Mouse (Mus musculus) testis, adult 2 months (tissue): ENCODE data around the gene Fbxl20. TPM values are rescaled to one million over a fixed set of nuclear protein-coding genes. Genes with fewer than 3 reads are reported as not detected.

Source experiments
- H3K27ac ChIP-seq: fragments of 200-500 bp; 2 replicates; pipeline ENCODE4 v1.5.1; 2012; ENCODE audit warnings: low read depth, low read length; ENCODE audit not compliant: control insufficient read depth, insufficient read depth
- H3K27me3 ChIP-seq: fragments of 200-500 bp; 2 replicates; pipeline ENCODE4 v1.6.1; 2012; ENCODE audit warnings: mild to moderate bottlenecking, low read length, moderate library complexity; ENCODE audit not compliant: control insufficient read depth, insufficient read depth
- H3K36me3 ChIP-seq: fragments of 200-500 bp; 2 replicates; pipeline ENCODE4 v1.6.1; 2012; ENCODE audit warnings: mild to moderate bottlenecking, low read length; ENCODE audit not compliant: control insufficient read depth, insufficient read depth
- H3K4me1 ChIP-seq: fragments of 200-500 bp; 2 replicates; pipeline ENCODE4 v1.6.1; 2012; ENCODE audit warnings: low read length; ENCODE audit not compliant: control insufficient read depth, insufficient read depth
- H3K4me3 ChIP-seq: fragments of 200-500 bp; 2 replicates; pipeline ENCODE4 v1.5.1; 2012; ENCODE audit warnings: low read depth, mild to moderate bottlenecking, low read length, moderate library complexity, mixed read lengths; ENCODE audit not compliant: control insufficient read depth
- CTCF ChIP-seq: fragments of 200-500 bp; IDR thresholded peaks from 2 replicates; pipeline ENCODE4 v1.5.1; 2012; ENCODE audit warnings: low read depth, mild to moderate bottlenecking, inconsistent platforms, low read length, moderate library complexity; ENCODE audit not compliant: control insufficient read depth, insufficient read depth, insufficient replicate concordance
- POLR2A ChIP-seq: fragments of 200-500 bp; IDR thresholded peaks from 2 replicates; pipeline ENCODE4 v1.6.1; 2012; ENCODE audit warnings: low read depth, mild to moderate bottlenecking, inconsistent platforms, low read length, moderate library complexity; ENCODE audit not compliant: control insufficient read depth
- polyA plus RNA-seq: library from polyadenylated mRNA; depleted of rRNA; stranded (reverse); fragments of >200 nt; gene quantifications from 2 replicates; pipeline ENCODE4 v1.2.3, GENCODE M21; 2012; rRNA removed

The Fbxl20 gene
- polyA plus RNA-seq, 1 experiment, result 8.0 TPM

DNA sequence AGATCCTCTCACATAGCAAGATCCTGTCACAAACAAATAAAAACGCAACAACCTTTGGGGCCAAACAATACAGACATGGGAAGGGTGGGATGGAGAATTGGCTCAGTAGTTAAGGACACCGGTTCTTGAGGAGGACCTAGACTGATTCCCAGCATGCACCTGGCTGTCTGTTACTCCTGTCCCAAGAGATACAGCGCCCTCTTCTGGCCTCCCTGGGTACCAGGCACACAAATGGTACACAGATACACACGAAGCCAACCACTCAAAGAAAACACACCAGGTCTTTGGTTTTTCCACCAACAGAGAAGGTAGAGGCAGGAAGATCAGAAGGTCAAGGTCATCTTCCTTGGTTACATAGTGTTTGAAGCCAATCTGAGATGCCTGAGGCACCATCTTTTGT lies 104.6 kb downstream of the Fbxl20 start:
- no peaks in the 10 kb centered on the region for H3K36me3 ChIP-seq
- no peaks in the 10 kb centered on the region for H3K27me3 ChIP-seq
- peak; percentile 77; the same call in 1 of the 2 replicates for TF ChIP-seq CTCF
- TF ChIP-seq POLR2A, result no peak
- no peak overlapping the region for H3K27ac ChIP-seq
- H3K4me3 ChIP-seq, result no peak overlapping the region
- peaks cover 14% of the 10 kb centered on the region for H3K4me1 ChIP-seq

DNA sequence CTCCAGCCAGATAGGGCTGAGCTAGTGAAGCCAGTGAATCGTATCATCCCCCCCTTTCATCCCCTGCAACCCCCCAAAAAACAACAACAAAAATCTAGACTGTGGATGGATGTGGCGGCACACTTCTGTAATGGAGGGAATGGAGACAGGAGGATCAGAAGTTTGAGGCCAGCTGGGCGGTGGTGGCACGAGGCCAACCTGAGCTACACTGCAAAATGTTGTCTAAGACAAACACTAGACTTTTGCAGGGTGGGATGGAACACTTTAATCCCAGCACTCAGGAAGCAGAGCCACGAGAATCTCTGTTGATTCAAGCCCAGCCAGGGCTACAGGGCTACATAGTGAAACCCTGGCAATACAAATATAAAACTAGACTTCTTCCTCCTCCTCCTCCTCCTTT lies 106.1 kb downstream of the Fbxl20 start:
- Histone ChIP-seq H3K27me3 (no peaks in the 10 kb centered on the region), H3K36me3 (no peaks in the 10 kb centered on the region), H3K27ac (no peak overlapping the region), H3K4me1 (peaks cover 11% of the 10 kb centered on the region), H3K4me3 (no peak overlapping the region)
- no peak for TF ChIP-seq POLR2A
- TF ChIP-seq CTCF, result no peak

DNA sequence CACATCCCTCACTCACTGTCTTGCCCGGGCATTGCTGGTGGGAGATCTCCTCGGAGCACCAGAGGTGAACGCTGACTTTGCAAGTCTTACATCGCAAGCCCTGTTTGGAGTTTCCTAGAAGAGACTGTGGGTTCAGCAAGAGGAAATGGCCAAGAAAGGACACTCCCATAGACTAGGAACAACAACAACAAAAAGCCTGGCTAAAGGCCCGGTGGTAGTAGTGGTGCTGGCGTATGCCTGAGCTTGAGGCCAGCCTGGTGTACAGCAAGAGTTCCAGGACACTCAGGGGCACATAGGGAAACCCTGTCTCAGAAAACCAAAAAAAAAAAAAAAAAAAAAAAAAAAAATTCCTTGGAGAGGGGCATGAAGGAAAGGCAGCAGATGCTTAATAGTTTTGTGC lies 107.5 kb downstream of the Fbxl20 start:
- TF ChIP-seq POLR2A, result no peak
- TF ChIP-seq CTCF, result no peak

DNA sequence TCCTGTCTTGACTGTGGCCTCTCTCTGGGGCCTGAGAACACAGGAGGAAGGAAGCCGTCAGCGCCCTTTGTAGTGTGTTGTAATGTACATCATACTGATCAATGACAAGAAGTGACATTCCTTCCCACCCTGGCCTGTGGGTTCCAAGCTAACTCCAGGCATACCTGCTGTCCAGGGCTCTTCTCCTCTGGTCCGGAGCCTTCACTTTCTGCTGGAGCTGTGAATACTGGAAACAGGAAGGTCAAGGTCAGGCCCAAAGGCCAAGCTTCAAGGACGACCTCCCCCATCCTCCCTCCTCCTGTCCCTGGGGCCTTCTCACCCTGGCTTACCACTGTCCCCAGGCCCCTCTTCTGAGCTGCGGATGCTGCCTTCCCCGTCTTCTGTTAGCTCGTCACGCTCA lies 109.2 kb downstream of the Fbxl20 start:
- H3K4me1 ChIP-seq, result peaks cover 8% of the 10 kb centered on the region
- no peak overlapping the region for H3K27ac ChIP-seq
- TF ChIP-seq POLR2A, result no peak
- no peak for TF ChIP-seq CTCF

More for the DNA sequence above, 107.5 kb downstream of the Fbxl20 start:
- Histone ChIP-seq H3K36me3 (no peaks in the 10 kb centered on the region), H3K27ac (no peak overlapping the region), H3K4me3 (no peak overlapping the region), H3K4me1 (peaks cover 6% of the 10 kb centered on the region), H3K27me3 (no peaks in the 10 kb centered on the region)

DNA sequence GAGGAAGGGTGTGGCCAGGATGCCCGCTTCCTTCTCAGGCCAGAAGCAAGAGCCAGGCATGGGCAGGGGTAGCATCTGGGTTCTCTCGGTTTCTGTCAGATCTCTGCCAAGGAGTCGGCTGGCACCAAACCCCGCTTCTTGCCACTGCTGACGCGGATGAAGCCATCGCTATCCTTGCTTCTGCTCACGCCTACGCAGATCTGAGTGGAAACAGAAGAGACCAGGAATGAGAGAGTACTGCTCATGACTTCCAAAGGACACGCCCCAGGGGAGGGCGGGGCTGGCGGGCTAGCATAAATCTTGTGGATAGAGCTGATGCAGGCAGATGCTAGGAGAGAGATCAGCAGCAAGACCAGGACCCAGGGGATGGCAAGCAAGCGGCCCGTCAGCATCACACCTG lies 112.3 kb downstream of the Fbxl20 start:
- TF ChIP-seq POLR2A (no peak), CTCF (no peak)
- peaks cover 11% of the 10 kb centered on the region for H3K4me1 ChIP-seq
- no peaks in the 10 kb centered on the region for H3K27me3 ChIP-seq
- no peaks in the 10 kb centered on the region for H3K36me3 ChIP-seq
- H3K4me3 ChIP-seq, result no peak overlapping the region
- H3K27ac ChIP-seq, result no peak overlapping the region

More for the DNA sequence above, 109.2 kb downstream of the Fbxl20 start:
- Histone ChIP-seq H3K4me3 (no peak overlapping the region), H3K36me3 (no peaks in the 10 kb centered on the region), H3K27me3 (no peaks in the 10 kb centered on the region)

DNA sequence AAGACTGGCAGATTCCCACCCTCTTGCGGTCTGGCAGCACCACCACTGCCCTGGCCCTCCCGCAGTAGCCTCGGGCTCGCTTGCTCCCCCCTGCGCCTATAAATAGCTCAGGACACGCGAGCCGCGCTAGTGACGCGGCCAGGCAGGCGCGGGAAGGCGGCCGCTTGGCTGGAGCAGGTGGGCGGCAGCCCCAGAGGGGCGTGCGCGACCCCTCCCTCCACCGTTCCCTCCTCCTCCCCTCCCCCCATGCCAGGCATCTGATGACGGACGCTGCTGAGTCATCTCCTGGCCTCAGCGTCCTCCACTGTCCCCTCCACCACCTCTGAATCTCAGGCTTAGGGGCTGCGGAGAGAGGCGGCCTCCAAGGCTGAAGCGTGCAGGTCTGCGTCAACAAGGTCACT lies 114.2 kb downstream of the Fbxl20 start:
- Histone ChIP-seq H3K27ac (no peak overlapping the region), H3K4me1 (peaks cover 5% of the 10 kb centered on the region), H3K36me3 (no peaks in the 10 kb centered on the region), H3K27me3 (no peaks in the 10 kb centered on the region), H3K4me3 (peak overlapping the region; percentile 56)
- TF ChIP-seq CTCF, result no peak
- no peak for TF ChIP-seq POLR2A

DNA sequence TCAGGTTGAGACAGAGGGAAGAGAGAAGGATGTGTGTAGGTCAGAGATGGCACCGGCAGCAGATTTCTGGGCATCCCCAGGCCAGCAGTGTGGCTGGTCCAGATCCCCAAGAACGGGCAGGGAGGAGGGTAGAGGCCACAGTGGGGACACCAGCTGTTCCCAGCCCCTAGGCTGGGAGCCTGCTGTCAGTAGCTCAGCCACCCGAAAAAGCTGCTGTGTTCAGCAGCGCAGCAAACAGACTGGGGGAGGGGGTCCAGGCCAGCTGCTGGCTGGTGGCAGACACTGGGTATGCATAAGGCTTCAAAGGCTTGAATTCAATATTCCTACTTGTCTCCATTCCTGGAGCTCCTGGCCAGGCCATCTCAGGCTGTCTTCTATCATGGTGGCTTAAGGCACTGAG lies 115.4 kb downstream of the Fbxl20 start:
- TF ChIP-seq POLR2A (no peak), CTCF (no peak)
- peaks cover 5% of the 10 kb centered on the region for H3K4me1 ChIP-seq
- H3K4me3 ChIP-seq, result no peak overlapping the region
- no peaks in the 10 kb centered on the region for H3K36me3 ChIP-seq
- H3K27ac ChIP-seq, result no peak overlapping the region
- H3K27me3 ChIP-seq, result no peaks in the 10 kb centered on the region

DNA sequence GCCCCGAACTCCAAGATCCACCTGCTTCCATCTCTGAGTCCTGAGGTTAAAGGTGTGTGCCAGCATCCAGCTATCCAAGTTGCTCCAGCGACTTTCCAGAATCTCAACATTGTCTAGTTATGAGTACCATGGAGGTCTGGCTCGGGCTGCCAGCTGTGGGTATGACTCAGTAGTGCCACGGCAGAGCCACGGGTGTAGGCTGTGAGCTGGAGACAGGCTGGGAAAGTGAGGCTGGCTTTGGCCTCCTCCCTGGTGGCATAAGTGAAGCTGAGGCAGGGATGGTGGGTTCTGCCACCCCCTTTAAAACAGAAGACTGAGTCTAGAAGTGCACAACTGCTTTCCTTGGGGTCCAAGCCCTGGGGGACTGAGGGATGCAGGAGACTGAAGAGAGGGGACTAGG lies 116.1 kb downstream of the Fbxl20 start:
- Histone ChIP-seq H3K36me3 (no peaks in the 10 kb centered on the region), H3K27ac (no peak overlapping the region), H3K4me3 (no peak overlapping the region), H3K27me3 (no peaks in the 10 kb centered on the region), H3K4me1 (peaks cover 5% of the 10 kb centered on the region)
- TF ChIP-seq CTCF (no peak), POLR2A (no peak)

Other genes with a start within 250 kb of the Fbxl20 start
- 64.4 and 70.5 TPM in 2 replicates for gene Plxdc1, start 164.0 kb downstream of the Fbxl20 start, polyA plus RNA-seq
- gene Arl5c, start 154.2 kb downstream of the Fbxl20 start, polyA plus RNA-seq, result 0.20 and 0.44 TPM in 2 replicates
- 76.7 and 79.4 TPM in 2 replicates for gene Cacnb1, start 127.4 kb downstream of the Fbxl20 start, polyA plus RNA-seq
- gene Rpl19, start 123.7 kb downstream of the Fbxl20 start, polyA plus RNA-seq, result 236 and 267 TPM in 2 replicates
- 7.3 and 7.6 TPM in 2 replicates for gene Stac2, start 96.9 kb downstream of the Fbxl20 start, polyA plus RNA-seq
- 41.1 and 53.7 TPM in 2 replicates for gene Med1, start 42.9 kb upstream of the Fbxl20 start, polyA plus RNA-seq
- 15.7 and 17.6 TPM in 2 replicates for gene Cdk12, start 52.7 kb upstream of the Fbxl20 start, polyA plus RNA-seq
- gene Neurod2, start 179.2 kb upstream of the Fbxl20 start, polyA plus RNA-seq, result not detected in 2 replicates
- gene Ppp1r1b, start 198.0 kb upstream of the Fbxl20 start, polyA plus RNA-seq, result 0.58 and 1.1 TPM in 2 replicates
- 24.3 and 26.9 TPM in 2 replicates for gene Stard3, start 208.0 kb upstream of the Fbxl20 start, polyA plus RNA-seq
- gene Tcap, start 233.4 kb upstream of the Fbxl20 start, polyA plus RNA-seq, result 0.19 TPM in 1 of 2 replicates, not detected in the other
- gene Pnmt, start 236.0 kb upstream of the Fbxl20 start, polyA plus RNA-seq, result 0.35 and 4.7 TPM in 2 replicates